Mouse (Mus musculus) E14TG2a.4 (cell line): ENCODE data around the gene Rell1.

Experiments used
- H3K27me3 ChIP-seq: 2 replicates; pipeline ENCODE4 v1.6.1; 2014; ENCODE audit warnings: low read length, control low read depth; ENCODE audit not compliant: insufficient read depth
- H3K36me3 ChIP-seq: 2 replicates; pipeline ENCODE4 v1.6.1; 2014; ENCODE audit warnings: low read length, control low read depth; ENCODE audit not compliant: insufficient read depth
- H3K4me1 ChIP-seq: replicated peaks from 2 replicates; pipeline ENCODE4 v1.6.1; 2014; ENCODE audit warnings: low read depth, low read length, control low read depth
- H3K4me3 ChIP-seq: replicated peaks from 2 replicates; pipeline ENCODE4 v1.5.1; 2014; ENCODE audit warnings: mild to moderate bottlenecking, low read length
- H3K9me3 ChIP-seq: 2 replicates; pipeline ENCODE4 v1.6.1; 2014; ENCODE audit warnings: low read length, control low read depth
- CTCF ChIP-seq: conservative IDR thresholded peaks from 2 replicates; pipeline ENCODE4 v1.5.1; 2014; ENCODE audit warnings: low read length
- NANOG ChIP-seq: IDR thresholded peaks from 2 replicates; pipeline ENCODE4 v1.6.1; 2014; ENCODE audit warnings: borderline replicate concordance, low read length, mixed read lengths
- POU5F1 ChIP-seq: IDR thresholded peaks from 2 replicates; pipeline ENCODE4 v1.6.1; 2014; ENCODE audit warnings: low read length, borderline replicate concordance

Gene Rell1

DNA sequence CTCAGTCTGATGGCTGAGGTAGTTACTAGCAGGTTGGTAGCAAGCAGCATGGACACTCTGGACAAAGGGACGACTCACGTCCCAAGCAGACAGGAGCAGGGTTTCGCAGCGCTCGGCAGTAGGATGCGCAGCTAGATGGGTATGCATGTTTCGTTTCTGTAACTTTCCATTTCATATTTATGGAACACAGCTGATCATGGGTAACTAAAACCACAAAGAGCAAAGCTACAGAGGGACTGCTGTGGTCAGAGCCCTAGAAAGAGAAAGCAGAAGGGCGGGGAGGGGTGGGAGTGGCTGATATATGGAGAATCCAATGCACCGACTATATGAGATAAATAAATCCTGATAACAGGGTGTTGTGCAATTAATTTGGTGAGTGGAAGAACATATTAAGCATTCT is 25.4 kb downstream of the Rell1 start:
- TF ChIP-seq CTCF (no peak), POU5F1 (no peak), NANOG (no peak)
- no peak overlapping the region for H3K4me3 ChIP-seq
- H3K27me3 ChIP-seq: no peaks in the 10 kb centered on the region
- H3K9me3 ChIP-seq: peaks cover 14% of the 10 kb centered on the region
- peaks cover 34% of the 10 kb centered on the region for H3K36me3 ChIP-seq
- H3K4me1 ChIP-seq: peaks cover 46% of the 10 kb centered on the region

GRCm38 (mm10) chr5:63941891-63942290 is 26.8 kb downstream of the Rell1 start:
- peaks cover 14% of the 10 kb centered on the region for H3K9me3 ChIP-seq
- TF ChIP-seq POU5F1: no peak
- no peak for TF ChIP-seq CTCF
- no peak for TF ChIP-seq NANOG

DNA sequence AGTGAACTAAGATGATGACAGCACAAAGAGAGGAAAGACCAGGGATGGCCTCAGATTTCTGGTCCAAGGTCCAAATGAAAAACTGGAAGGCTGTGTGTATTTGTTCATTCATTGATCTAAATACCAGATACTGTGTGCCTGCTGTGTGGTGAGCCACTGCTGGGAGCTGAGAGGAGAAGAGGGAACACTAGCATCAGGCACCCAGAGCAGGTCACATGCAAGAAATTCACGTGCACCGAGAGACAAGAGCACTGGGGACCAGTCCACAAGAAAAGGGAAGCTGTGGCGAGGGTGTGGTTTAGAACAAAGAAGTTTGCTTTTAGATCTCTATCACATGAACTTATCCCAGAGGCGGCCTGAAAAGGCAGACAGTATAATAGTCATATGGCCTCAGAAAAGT is 30.1 kb downstream of the Rell1 start:
- Histone ChIP-seq H3K4me1 (peaks cover 60% of the 10 kb centered on the region), H3K36me3 (peaks cover 75% of the 10 kb centered on the region), H3K9me3 (peaks cover 14% of the 10 kb centered on the region), H3K4me3 (no peak overlapping the region), H3K27me3 (no peaks in the 10 kb centered on the region)
- TF ChIP-seq POU5F1: no peak
- TF ChIP-seq CTCF: no peak
- no peak for TF ChIP-seq NANOG

More at GRCm38 (mm10) chr5:63941891-63942290, 26.8 kb downstream of the Rell1 start:
- no peak overlapping the region for H3K4me3 ChIP-seq
- H3K27me3 ChIP-seq: no peaks in the 10 kb centered on the region
- H3K4me1 ChIP-seq: peaks cover 48% of the 10 kb centered on the region
- peaks cover 46% of the 10 kb centered on the region for H3K36me3 ChIP-seq

DNA sequence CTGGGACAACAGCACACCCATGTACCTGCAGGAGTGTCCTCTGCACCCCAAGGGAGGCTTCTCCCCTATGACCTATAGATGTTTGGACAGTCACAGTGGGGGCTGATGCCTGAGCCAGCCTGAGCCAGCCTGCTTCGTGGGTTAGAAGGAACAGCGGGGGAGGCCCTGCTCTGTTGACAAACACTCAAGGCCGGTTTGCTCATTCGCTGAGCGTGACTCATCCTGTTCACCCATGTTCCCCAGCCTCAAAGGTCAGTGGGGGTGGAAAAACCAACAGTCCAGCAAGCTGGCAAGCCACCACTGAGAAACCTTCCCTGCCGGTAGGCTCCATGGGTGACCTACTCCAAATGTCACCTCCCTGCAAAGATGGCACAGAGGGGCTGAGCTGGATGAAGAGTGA is 32.0 kb downstream of the Rell1 start:
- peaks cover 5% of the 10 kb centered on the region for H3K9me3 ChIP-seq
- no peak overlapping the region for H3K4me3 ChIP-seq
- H3K27me3 ChIP-seq: no peaks in the 10 kb centered on the region
- TF ChIP-seq NANOG (0 out of 2 replicates have a peak, but pooled peaks have one; percentile 16), CTCF (no peak)
- peaks cover 74% of the 10 kb centered on the region for H3K4me1 ChIP-seq
- H3K36me3 ChIP-seq: peaks cover 62% of the 10 kb centered on the region

DNA sequence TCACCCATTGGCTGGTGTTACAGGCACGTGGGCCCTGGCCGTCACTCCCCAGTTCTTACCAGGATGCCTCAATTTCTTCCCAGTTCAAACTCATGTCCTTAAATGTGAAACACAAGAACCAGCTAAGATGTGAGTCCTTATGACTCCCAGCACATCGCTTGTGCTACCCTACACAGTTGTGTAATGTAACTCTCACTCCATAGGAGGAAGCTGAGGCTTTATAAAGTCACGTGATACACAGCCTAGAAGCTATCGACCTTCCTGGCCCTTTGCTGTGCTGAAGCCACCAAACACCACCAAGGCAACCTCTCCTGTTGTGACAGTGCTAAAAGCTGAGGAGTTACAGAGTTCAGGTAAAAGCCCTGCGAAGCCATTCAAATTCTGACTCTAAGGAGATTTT is 33.1 kb downstream of the Rell1 start:
- no peak for TF ChIP-seq CTCF
- TF ChIP-seq POU5F1: no peak
- TF ChIP-seq NANOG: no peak
- no peaks in the 10 kb centered on the region for H3K27me3 ChIP-seq
- H3K4me3 ChIP-seq: no peak overlapping the region
- H3K36me3 ChIP-seq: peaks cover 55% of the 10 kb centered on the region
- no peaks in the 10 kb centered on the region for H3K9me3 ChIP-seq
- peaks cover 86% of the 10 kb centered on the region for H3K4me1 ChIP-seq

- Histone ChIP-seq H3K36me3 (peaks cover 60% of the 10 kb centered on the region), H3K9me3 (no peaks in the 10 kb centered on the region), H3K4me3 (peak overlapping the region; percentile 71), H3K4me1 (peaks cover 91% of the 10 kb centered on the region), H3K27me3 (no peaks in the 10 kb centered on the region)
- TF ChIP-seq CTCF: no peak
- peak; percentile 54; the same call in 1 of the 2 replicates for TF ChIP-seq NANOG
- TF ChIP-seq POU5F1: no peak
Measured at GRCm38 (mm10) chr5:63932829-63933228, 35.9 kb downstream of the Rell1 start.

GRCm38 (mm10) chr5:63930824-63931358 is 37.8 kb downstream of the Rell1 start:
- no peak for TF ChIP-seq CTCF
- peak; percentile 58; the same call in 1 of the 2 replicates for TF ChIP-seq NANOG
- Histone ChIP-seq H3K4me3 (peak overlapping the region; percentile 20; the same call in 1 of the 2 replicates), H3K9me3 (no peaks in the 10 kb centered on the region), H3K36me3 (peaks cover 55% of the 10 kb centered on the region), H3K27me3 (no peaks in the 10 kb centered on the region), H3K4me1 (peaks cover 89% of the 10 kb centered on the region)

DNA sequence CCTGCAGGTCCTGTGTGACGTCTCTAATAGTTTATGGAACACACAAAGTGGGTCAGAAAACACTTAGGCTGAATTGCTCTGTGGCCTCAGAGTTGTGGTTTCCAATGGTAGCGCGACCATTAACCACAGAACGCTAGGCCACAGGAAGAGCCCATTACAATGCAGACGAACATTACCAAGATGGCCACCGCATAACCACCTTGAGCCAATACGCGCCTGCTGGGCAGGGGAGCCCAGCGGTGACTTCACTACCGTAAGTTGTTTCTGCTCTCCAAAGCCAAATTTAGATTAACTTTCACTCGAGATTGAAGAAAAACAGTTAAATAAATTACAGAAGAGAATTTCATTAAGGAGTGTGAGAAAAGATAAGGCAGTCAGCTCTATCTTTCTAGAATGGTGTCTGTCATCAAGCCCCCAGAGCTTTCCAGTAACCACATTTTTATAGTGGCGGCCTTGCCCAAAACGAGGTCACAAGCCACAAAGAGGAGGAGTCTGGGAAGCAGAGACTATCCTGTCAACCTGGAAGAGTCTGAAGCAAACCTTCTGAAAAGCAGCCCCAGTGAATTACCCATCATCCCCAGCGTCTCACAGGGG is 43.6 kb downstream of the Rell1 start:
- Histone ChIP-seq H3K36me3 (peaks cover 85% of the 10 kb centered on the region), H3K9me3 (no peaks in the 10 kb centered on the region), H3K4me1 (peaks cover 64% of the 10 kb centered on the region), H3K4me3 (0 out of 2 replicates have a peak overlapping the region, but pooled peaks have one; percentile 13), H3K27me3 (no peaks in the 10 kb centered on the region)
- TF ChIP-seq POU5F1: no peak
- no peak for TF ChIP-seq CTCF
- no peak for TF ChIP-seq NANOG

DNA sequence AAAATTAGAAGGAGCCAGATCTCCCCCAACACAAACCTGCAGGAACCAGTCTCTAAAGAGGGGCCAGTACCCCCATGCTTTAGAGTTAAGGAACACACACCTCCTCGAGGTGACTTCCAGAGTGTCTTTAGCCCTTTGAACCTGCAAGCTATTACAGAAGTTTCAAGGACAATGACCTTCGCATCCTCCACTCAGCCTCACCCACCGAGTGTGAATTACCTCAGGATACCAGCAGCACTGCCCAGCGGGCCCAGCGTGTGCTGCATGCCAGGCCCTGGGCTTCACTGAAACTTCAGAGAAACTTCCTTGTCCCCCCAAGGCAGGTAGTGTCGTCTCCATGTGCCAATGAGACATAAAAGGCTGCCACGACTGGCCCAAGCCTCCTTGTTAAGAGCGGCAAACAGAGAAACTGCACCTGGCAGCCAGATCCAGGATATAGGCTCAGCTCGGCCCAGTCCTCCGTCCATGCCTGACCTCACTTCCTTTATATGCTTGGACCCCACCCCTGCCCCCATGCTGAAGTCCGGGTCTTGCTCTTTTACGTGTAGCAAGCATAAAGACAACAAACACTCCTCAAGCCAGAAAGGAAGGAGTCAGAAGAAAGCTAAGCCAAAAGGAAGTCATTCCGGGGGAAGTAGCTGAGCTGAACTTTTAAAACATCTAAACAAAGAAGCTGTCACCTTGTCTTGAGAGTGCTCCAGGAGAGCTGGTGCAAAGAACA is 45.2 kb downstream of the Rell1 start:
- H3K4me3 ChIP-seq: no peak overlapping the region
- H3K9me3 ChIP-seq: no peaks in the 10 kb centered on the region
- peaks cover 51% of the 10 kb centered on the region for H3K4me1 ChIP-seq
- H3K27me3 ChIP-seq: no peaks in the 10 kb centered on the region
- peaks cover 73% of the 10 kb centered on the region for H3K36me3 ChIP-seq
- no peak for TF ChIP-seq POU5F1
- no peak for TF ChIP-seq NANOG
